Mouse (Mus musculus) cerebellum, adult 2 months (tissue): ENCODE measurements around the gene Snd1.

Source experiments
- CTCF ChIP-seq: fragments of 200-500 bp; IDR thresholded peaks from 2 replicates; pipeline ENCODE4 v1.5.1; 2011; ENCODE audit warnings: low read depth, mild to moderate bottlenecking, control low read depth, low read length, moderate library complexity, borderline replicate concordance; ENCODE audit not compliant: insufficient read depth
- POLR2A ChIP-seq: fragments of 200-500 bp; IDR thresholded peaks from 2 replicates; pipeline ENCODE4 v1.6.1; 2011; ENCODE audit warnings: low read length, control low read depth, borderline replicate concordance; ENCODE audit not compliant: insufficient read depth

DNA sequence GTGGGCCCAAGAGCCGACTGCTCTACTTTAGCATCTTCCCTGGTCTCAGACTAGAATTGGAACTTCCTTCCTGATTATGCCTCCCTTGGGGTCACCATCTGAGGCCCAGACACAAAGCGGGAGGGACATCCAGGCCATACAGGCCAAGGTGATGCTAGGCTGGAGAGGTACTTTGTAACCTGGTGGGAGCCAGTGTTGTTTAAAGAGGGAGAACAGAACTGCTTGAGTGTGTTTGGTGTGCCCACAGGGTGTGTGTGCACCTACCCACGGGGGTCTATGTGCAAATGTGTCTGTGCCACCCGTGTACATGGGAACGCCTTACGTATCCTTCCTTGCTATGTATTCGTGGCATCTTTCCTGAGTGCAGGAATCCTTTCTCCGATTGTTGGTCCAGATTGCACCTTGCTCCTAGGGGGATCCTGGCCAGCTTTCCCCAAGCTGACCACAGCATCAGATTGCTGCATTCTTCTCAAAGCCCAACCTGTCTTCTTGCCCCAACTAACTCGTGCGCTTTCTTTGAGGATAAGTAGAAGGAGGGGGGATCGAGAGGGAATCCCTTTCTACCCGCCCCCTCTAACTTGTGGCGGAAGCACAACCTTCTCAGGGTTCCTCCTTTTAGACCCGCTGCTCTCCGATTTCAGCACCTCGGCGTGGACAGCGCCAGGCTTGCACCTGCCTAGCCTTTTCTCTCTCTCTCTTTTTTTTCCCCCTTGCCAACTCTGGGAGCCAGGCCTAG is 507.2 kb downstream of the Snd1 start:
- TF ChIP-seq POLR2A = no peak
- no peak for TF ChIP-seq CTCF
